Mouse (Mus musculus): ENCODE data around the gene Iqschfp. TPM values are rescaled to one million over a fixed set of nuclear protein-coding genes. Genes with fewer than 3 reads are reported as not detected.
A peak's percentile ranks its signal among the peaks of the same experiment; 100 is the strongest.

The Iqschfp gene
- polyA plus RNA-seq, 1 experiment from 2014 or later = 0.24 TPM

DNA sequence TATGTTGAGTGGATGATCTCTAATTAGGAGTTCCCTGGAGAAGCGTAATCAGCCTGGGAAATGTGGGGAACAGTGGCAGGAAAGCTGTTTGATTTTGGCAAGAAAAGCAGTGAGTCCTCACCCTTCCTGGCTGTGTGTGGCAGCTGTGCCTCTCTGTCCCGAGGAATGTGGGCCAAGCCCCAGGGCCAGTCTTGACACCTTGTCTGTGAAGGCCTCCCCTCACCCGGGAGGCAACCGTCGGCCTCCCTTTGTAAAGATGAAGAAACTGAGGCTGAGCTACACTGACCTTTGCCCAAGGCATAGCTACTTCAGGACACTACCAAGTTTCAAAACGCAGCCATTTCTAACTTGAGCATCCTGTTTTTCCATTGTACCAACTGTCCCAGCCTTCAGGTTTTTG, 653.9 kb downstream of the Iqschfp start:
- WGBS = 33% methylated on average over 6 of the region's 6 CpGs
- no peak for DNase-seq (ENCODE audit: low spot score)
- Histone ChIP-seq H3K4me3 (no peak overlapping the region), H3K9me3 (no peaks in the 10 kb centered on the region), H3K36me3 (replicated peaks) (no peaks in the 10 kb centered on the region), H3K27ac (replicated peaks) (no peak overlapping the region; the same call in 1 of the 2 replicates), H3K4me1 (peaks cover 12% of the 10 kb centered on the region), H3K27me3 (replicated peaks; ENCODE audit: low read depth, poor library complexity, severe bottlenecking) (no peaks in the 10 kb centered on the region)

DNA sequence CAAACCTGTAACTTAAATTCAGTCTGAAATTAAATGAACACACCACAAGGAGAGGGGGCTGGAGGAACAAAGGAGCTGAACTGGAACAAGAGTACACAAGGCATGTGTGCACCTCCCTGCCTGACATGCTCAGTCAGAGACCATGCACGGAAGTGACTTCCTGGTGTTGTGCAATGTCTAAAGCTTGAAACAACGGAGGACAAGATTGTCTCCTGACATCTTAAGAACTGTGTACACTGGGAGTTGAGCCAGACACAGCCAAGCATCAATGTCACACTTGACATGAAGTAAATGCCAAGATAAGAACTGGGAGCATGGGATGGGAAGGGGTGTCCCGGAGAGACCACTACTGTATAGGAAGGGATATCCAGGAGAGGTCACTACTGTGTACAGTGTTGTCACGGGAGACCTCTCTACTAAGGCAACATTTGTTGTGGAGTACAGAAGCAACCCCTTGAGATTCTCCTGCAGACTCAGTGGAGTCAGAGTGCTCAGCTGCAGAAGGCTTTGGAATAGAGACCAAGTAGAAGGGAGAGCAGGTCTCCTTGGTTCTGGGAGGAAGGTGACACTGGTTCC, 663.1 kb downstream of the Iqschfp start:
- no peaks in the 10 kb centered on the region for H3K9me3 ChIP-seq
- peaks cover 10% of the 10 kb centered on the region for H3K4me1 ChIP-seq
- no peaks in the 10 kb centered on the region for H3K36me3 ChIP-seq (replicated peaks)
- 91% methylated on average over 4 of the region's 4 CpGs for WGBS
- H3K27ac ChIP-seq (replicated peaks) = no peak overlapping the region
- no peak for DNase-seq (ENCODE audit: low spot score)
- H3K4me3 ChIP-seq = no peak overlapping the region
- no peaks in the 10 kb centered on the region for H3K27me3 ChIP-seq (replicated peaks; ENCODE audit: low read depth, poor library complexity, severe bottlenecking)

DNA sequence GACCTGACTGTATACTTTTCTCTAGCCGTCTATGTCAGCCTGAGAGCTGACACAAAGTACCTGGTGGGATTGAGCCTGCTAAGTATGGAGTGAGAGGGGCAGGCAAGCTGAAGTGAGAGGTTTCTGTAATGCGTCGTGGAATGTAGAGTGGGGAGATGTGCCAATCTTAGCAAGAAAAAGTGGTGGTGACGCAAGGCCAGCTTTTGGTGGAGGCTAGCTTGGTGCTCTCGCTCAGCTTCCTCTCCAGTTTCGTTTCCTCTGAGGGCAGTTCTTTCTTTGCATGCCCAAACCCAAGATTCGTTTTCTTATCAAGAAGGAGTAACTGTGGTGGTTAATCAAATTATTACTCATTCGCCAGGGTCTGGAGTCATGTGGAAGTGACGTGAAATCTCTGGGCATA, 664.9 kb downstream of the Iqschfp start:
- Histone ChIP-seq H3K27ac (replicated peaks) (no peak overlapping the region), H3K27me3 (replicated peaks; ENCODE audit: low read depth, poor library complexity, severe bottlenecking) (no peaks in the 10 kb centered on the region), H3K4me1 (peaks cover 8% of the 10 kb centered on the region), H3K9me3 (no peaks in the 10 kb centered on the region), H3K36me3 (replicated peaks) (no peaks in the 10 kb centered on the region), H3K4me3 (no peak overlapping the region)
- no peak for DNase-seq (ENCODE audit: low spot score)
- WGBS = 91% methylated on average over 9 of the region's 9 CpGs

DNA sequence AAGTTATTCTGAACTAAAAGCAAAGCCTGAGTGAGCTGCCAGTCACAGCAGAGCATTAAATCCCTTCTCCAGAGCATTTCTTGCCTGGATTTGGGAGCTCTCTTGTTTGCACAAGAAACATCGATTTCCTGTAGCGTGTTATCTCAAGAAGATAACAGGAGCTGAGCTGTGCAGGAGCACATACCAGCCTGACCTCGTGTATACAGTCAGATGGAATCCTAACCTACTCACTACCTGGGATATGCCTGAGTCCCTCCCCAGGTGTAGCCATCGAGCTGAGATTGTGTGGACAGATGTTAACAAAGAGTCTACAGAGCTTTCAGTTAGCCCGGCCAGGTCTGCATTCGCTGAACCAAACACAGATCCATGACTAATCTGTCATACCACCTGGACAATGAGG, 666.7 kb downstream of the Iqschfp start:
- WGBS = 80% methylated on average over 6 of the region's 6 CpGs
- Histone ChIP-seq H3K9me3 (no peaks in the 10 kb centered on the region), H3K4me1 (peaks cover 8% of the 10 kb centered on the region), H3K27me3 (replicated peaks; ENCODE audit: low read depth, poor library complexity, severe bottlenecking) (no peaks in the 10 kb centered on the region), H3K4me3 (no peak overlapping the region), H3K36me3 (replicated peaks) (no peaks in the 10 kb centered on the region), H3K27ac (replicated peaks) (no peak overlapping the region)
- no peak for DNase-seq (ENCODE audit: low spot score)

DNA sequence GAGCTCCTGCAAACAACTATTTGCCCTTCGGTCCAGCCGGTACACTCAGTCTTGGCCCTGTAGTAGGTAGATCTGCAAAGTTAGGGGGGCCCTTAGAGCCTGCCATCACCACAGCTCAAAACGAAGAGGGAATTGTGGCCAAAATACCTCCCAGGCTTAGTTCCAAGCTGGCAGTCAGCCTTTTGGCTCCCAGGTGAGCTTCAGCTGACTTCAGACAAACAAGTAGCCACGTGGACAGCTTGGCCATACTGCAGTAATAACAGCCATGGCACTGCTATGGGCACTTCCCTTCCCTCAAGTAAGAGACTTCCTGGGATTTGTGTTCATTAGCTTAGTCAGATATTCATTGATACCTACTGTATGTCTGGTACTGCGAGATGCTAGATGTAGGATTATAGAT, 668.0 kb downstream of the Iqschfp start:
- 86% methylated on average over 5 of the region's 5 CpGs for WGBS

DNA sequence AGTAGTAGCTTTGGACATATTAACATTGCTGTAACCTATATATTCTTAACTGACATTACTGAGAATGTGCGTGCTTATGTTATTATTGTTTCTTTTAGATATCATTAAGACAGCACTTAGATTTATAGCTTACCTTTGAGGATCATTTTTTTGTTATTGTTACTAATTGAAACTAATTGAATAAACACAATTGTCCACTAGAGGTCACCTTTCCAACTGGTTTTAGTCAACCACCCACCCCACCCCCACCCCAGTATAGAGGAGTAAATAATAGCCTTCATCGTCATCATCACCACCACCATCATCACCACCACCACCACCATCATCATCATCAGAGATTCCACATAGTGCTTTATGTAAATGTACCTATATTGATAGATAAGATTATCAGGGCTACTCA, 670.8 kb downstream of the Iqschfp start:
- Histone ChIP-seq H3K9me3 (no peaks in the 10 kb centered on the region), H3K27ac (replicated peaks) (no peak overlapping the region), H3K4me3 (no peak overlapping the region), H3K36me3 (replicated peaks) (no peaks in the 10 kb centered on the region), H3K4me1 (peaks cover 13% of the 10 kb centered on the region), H3K27me3 (replicated peaks; ENCODE audit: low read depth, poor library complexity, severe bottlenecking) (no peaks in the 10 kb centered on the region)
- DNase-seq (ENCODE audit: low spot score) = no peak
- WGBS = 80% methylated on average over 2 of the region's 2 CpGs

More for the DNA sequence above, 668.0 kb downstream of the Iqschfp start:
- no peaks in the 10 kb centered on the region for H3K36me3 ChIP-seq (replicated peaks)
- no peak overlapping the region for H3K4me3 ChIP-seq
- no peak for DNase-seq (ENCODE audit: low spot score)
- H3K27me3 ChIP-seq (replicated peaks; ENCODE audit: low read depth, poor library complexity, severe bottlenecking) = no peaks in the 10 kb centered on the region
- no peak overlapping the region for H3K27ac ChIP-seq (replicated peaks)
- peaks cover 4% of the 10 kb centered on the region for H3K4me1 ChIP-seq
- H3K9me3 ChIP-seq = no peaks in the 10 kb centered on the region

DNA sequence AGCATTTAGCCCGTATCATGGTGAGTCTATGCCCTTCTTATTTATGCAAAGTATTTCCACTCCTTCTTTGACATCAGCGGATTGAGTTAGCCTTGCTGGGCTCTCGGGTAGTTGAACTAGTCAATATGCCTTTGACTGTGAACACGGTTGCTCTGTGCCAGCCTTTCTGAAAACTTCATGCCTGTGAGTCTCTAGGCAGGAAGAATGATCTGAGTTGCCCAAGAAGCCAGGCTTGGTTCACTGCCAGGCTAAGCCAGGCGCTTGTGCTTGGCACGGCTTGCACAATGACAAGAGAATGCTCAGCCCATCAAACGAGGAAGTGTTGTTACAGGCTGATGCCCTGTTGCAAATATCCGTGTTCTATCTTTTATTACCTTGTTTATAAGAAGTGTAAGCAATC, 671.9 kb downstream of the Iqschfp start:
- no peak overlapping the region for H3K4me3 ChIP-seq
- no peaks in the 10 kb centered on the region for H3K27me3 ChIP-seq (replicated peaks; ENCODE audit: low read depth, poor library complexity, severe bottlenecking)
- H3K36me3 ChIP-seq (replicated peaks) = no peaks in the 10 kb centered on the region
- peaks cover 23% of the 10 kb centered on the region for H3K4me1 ChIP-seq
- H3K9me3 ChIP-seq = no peaks in the 10 kb centered on the region
- DNase-seq (ENCODE audit: low spot score) = no peak
- no peak overlapping the region for H3K27ac ChIP-seq (replicated peaks)
- 87% methylated on average over 8 of the region's 8 CpGs for WGBS

DNA sequence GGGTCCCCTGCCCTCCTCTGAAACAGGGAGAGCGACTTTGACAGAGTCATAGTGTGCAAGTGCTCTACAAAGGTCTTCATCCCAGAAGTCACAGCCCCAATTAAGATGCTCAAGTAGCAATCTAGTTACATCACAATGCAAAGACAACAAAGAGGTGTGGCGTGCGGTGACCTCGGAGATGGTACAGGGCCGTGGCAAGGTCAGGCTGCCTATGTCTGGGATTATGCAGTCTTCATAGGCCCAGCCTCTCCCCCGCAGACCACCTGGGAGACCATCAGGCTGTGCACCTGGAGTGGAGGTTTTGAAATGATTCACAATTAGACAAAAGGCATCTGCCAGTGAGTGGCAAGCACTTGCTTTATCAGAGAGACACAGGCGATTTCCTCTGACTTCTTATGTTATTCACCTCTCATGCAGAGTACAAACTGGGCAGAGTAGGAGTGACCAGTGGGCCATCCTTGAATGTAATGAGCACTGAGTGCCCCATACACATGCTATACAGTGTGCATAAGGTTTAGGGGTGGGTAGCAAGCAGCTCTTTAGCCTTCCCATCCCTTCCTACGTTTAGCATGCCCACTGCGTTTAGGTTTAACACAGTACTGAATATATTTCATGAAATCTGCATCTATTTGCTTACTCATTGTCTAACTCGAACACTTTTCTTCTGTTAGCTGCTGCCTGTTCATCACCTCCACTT, 673.1 kb downstream of the Iqschfp start:
- no peaks in the 10 kb centered on the region for H3K9me3 ChIP-seq
- WGBS = 66% methylated on average over 10 of the region's 10 CpGs
- peaks cover 23% of the 10 kb centered on the region for H3K4me1 ChIP-seq
- no peaks in the 10 kb centered on the region for H3K27me3 ChIP-seq (replicated peaks; ENCODE audit: low read depth, poor library complexity, severe bottlenecking)
- no peaks in the 10 kb centered on the region for H3K36me3 ChIP-seq (replicated peaks)
- no peak overlapping the region for H3K4me3 ChIP-seq
- H3K27ac ChIP-seq (replicated peaks) = no peak overlapping the region
- DNase-seq (ENCODE audit: low spot score) = no peak

DNA sequence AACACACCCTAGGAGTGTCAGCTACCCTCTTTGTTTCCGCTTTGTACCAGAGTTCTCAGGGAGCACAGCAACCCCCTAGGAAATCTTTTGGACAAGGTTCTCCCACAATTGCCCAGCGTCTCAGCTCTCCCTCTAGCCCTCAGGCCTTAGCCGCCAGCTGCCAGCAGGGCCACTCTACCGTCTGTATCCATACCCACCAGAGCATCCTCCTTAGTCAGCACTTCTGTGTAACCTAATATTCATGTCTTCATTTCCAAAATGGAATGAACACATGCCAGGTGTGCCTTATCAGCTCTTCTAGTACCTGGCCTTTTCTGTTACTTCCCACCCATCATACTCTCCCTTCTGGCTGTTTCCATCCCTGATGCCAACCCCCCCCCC, 673.6 kb downstream of the Iqschfp start:
- Histone ChIP-seq H3K36me3 (replicated peaks) (no peaks in the 10 kb centered on the region), H3K4me3 (no peak overlapping the region), H3K9me3 (no peaks in the 10 kb centered on the region), H3K4me1 (peaks cover 23% of the 10 kb centered on the region), H3K27me3 (replicated peaks; ENCODE audit: low read depth, poor library complexity, severe bottlenecking) (no peaks in the 10 kb centered on the region), H3K27ac (replicated peaks) (no peak overlapping the region)
- 52% methylated on average over 4 of the region's 4 CpGs for WGBS
- DNase-seq (ENCODE audit: low spot score) = no peak

DNA sequence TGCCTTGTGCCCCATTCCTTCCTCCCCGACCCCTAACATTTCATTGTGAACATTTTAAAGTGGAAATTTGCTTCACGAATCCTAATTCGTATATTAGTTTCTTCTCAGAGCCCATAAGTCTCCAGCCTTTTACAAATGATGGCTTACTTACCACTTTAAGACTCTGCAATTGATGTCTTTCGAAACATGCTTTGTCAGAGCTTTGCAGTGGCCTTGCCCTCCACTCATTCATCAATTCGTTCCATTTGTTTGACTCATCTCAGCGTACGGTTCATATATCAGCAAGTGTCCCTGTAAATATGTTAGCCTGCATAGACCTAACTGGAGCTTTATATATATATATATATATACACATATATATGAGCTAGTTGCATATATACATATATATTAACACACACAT, 675.5 kb downstream of the Iqschfp start:
- no peaks in the 10 kb centered on the region for H3K36me3 ChIP-seq (replicated peaks)
- no peak overlapping the region; the same call in 1 of the 2 replicates for H3K27ac ChIP-seq (replicated peaks)
- H3K27me3 ChIP-seq (replicated peaks; ENCODE audit: low read depth, poor library complexity, severe bottlenecking) = no peaks in the 10 kb centered on the region
- no peak overlapping the region for H3K4me3 ChIP-seq
- H3K4me1 ChIP-seq = peaks cover 32% of the 10 kb centered on the region
- no peaks in the 10 kb centered on the region for H3K9me3 ChIP-seq
- DNase-seq (ENCODE audit: low spot score) = no peak
- WGBS = 88% methylated on average over 7 of the region's 7 CpGs

DNA sequence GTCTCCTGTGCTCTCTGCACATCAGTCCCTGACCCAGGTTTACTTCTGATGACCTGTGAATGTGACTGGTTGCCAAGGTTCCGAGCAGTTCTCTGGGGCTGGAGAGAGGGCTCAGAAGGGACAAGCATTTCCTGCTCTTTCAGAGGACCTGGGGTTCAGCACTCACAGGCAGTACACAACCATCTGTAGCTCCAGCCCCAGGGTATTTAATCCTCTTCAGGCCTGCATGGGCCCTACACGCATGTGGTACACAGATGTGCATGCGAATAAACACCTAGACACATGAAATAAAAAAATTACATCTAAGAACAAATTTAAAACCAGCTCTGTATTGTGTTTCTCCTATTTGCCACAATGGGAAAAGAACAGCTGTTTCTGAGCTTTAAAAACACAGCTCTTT, 676.1 kb downstream of the Iqschfp start:
- Histone ChIP-seq H3K36me3 (replicated peaks) (no peaks in the 10 kb centered on the region), H3K27me3 (replicated peaks; ENCODE audit: low read depth, poor library complexity, severe bottlenecking) (0 out of 2 replicates have a peak, but pooled peaks cover under 1% of the 10 kb centered on the region), H3K9me3 (no peaks in the 10 kb centered on the region), H3K4me3 (no peak overlapping the region), H3K4me1 (peaks cover 37% of the 10 kb centered on the region), H3K27ac (replicated peaks) (peak overlapping the region; percentile 52)
- peak; percentile 31 for DNase-seq (ENCODE audit: low spot score)
- 56% methylated on average over 3 of the region's 3 CpGs for WGBS

DNA sequence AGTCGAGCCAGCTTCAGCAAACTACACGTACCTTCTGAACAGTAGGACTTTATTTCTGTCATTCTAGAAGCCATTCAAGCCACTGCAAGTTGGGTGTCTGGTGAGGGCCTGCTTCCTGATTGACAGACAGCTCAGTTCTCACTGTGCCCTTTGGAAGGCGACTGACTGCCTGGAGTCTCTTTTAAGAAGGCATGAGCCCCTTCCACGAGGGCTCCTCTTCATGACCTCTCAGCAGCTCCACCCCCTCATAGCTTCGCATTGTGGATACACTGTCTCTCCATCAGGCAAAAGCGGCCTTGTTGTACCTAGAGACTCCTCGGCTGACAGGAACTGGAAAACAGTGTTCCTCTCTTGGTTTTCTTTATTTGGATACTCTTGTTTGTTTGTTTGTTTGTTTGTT, 676.7 kb downstream of the Iqschfp start:
- DNase-seq (ENCODE audit: low spot score) = peak; percentile 35
- peak overlapping the region; percentile 52 for H3K27ac ChIP-seq (replicated peaks)
- peaks cover 43% of the 10 kb centered on the region for H3K4me1 ChIP-seq
- H3K9me3 ChIP-seq = no peaks in the 10 kb centered on the region
- H3K36me3 ChIP-seq (replicated peaks) = no peaks in the 10 kb centered on the region
- WGBS = 30% methylated on average over 7 of the region's 7 CpGs
- H3K27me3 ChIP-seq (replicated peaks; ENCODE audit: low read depth, poor library complexity, severe bottlenecking) = 0 out of 2 replicates have a peak, but pooled peaks cover 2% of the 10 kb centered on the region
- H3K4me3 ChIP-seq = no peak overlapping the region

DNA sequence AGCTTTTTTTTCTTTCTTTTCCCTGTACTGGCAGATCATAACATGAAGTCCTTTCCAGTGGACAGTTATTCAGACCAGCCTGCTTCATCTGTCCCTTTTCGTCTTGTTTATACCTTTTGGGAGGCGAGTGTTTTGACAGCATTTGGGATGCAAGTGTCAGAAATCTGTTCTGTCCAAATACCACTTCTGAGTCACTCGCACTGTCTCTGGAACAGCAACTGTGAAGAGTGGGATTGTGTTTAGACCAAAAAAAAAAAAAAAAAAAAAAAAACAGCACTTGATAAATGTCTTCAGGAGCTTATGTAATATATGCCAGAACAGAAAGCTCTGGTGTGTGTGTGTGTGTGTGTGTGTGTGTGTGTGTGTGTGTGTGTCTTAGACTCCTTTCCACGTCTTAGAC, 678.3 kb downstream of the Iqschfp start:
- no peaks in the 10 kb centered on the region for H3K9me3 ChIP-seq
- WGBS = 83% methylated on average over 4 of the region's 4 CpGs
- no peak for DNase-seq (ENCODE audit: low spot score)

More for the DNA sequence above, 678.3 kb downstream of the Iqschfp start:
- H3K4me3 ChIP-seq = no peak overlapping the region
- H3K27ac ChIP-seq (replicated peaks) = no peak overlapping the region
- H3K36me3 ChIP-seq (replicated peaks) = no peaks in the 10 kb centered on the region
- H3K4me1 ChIP-seq = peaks cover 50% of the 10 kb centered on the region
- 0 out of 2 replicates have a peak, but pooled peaks cover 2% of the 10 kb centered on the region for H3K27me3 ChIP-seq (replicated peaks; ENCODE audit: low read depth, poor library complexity, severe bottlenecking)
